Mouse (Mus musculus): ENCODE measurements around the gene Grm7. TPM values are rescaled to one million over a fixed set of nuclear protein-coding genes. Genes with fewer than 3 reads are reported as not detected.

Gene Grm7
- total RNA-seq, 1 experiment = not detected

GRCm38 (mm10) chr6:110714943-110715342, 69.6 kb downstream of the Grm7 start:
- H3K4me1 ChIP-seq (ENCODE audit: control insufficient read depth in 2 of 2, insufficient read depth in 2 of 2, low read length in 2 of 2, poor library complexity in 1 of 2) = no peaks in the 10 kb centered on the region
- H3K36me3 ChIP-seq (ENCODE audit: control insufficient read depth, insufficient read depth, low read length, poor library complexity, severe bottlenecking) = no peaks in the 10 kb centered on the region
- no peak overlapping the region for H3K4me3 ChIP-seq (ENCODE audit: insufficient read depth in 1 of 2, low read depth in 1 of 2, low read length in 2 of 2, poor library complexity in 1 of 2, severe bottlenecking in 1 of 2)
- DNase-seq (ENCODE audit: low read depth, low spot score) = no peak
- H3K9me3 ChIP-seq (ENCODE audit: control insufficient read depth, insufficient read depth, low read depth, low read length) = no peaks in the 10 kb centered on the region
- in situ Hi-C loops (cut with MboI; ENCODE audit: low sequenced_read_pairs in 2 of 2, unreplicated experiment in 2 of 2) = no loop called here
- no peak overlapping the region for H3K9ac ChIP-seq (ENCODE audit: insufficient read depth, low read depth, low read length, poor library complexity, severe bottlenecking)
- H3K27ac ChIP-seq (ENCODE audit: insufficient read depth, low read depth, low read length, poor library complexity, severe bottlenecking) = no peak overlapping the region
- TF ChIP-seq ZNF384 (IDR thresholded peaks at IDR 0.05; ENCODE audit: low read depth, low read length) = no peak
- no peak for TF ChIP-seq CHD2 (IDR thresholded peaks at IDR 0.05; ENCODE audit: low read depth, low read length)
- no peak for TF ChIP-seq HCFC1 (IDR thresholded peaks at IDR 0.05; ENCODE audit: borderline replicate concordance, insufficient read depth, low read length)
- no peak for TF ChIP-seq MAFK (IDR thresholded peaks at IDR 0.05; ENCODE audit: insufficient read depth, low read depth, low read length)
- no peak for TF ChIP-seq ZC3H11A (IDR thresholded peaks at IDR 0.05; ENCODE audit: borderline replicate concordance, low read depth, low read length)

GRCm38 (mm10) chr6:110723371-110723770, 78.0 kb downstream of the Grm7 start:
- no peak overlapping the region for H3K27ac ChIP-seq (ENCODE audit: insufficient read depth, low read depth, low read length, poor library complexity, severe bottlenecking)
- TF ChIP-seq HCFC1 (IDR thresholded peaks at IDR 0.05; ENCODE audit: borderline replicate concordance, insufficient read depth, low read length) (no peak), CHD2 (IDR thresholded peaks at IDR 0.05; ENCODE audit: low read depth, low read length) (no peak), MAFK (IDR thresholded peaks at IDR 0.05; ENCODE audit: insufficient read depth, low read depth, low read length) (no peak), ZNF384 (IDR thresholded peaks at IDR 0.05; ENCODE audit: low read depth, low read length) (no peak), ZC3H11A (IDR thresholded peaks at IDR 0.05; ENCODE audit: borderline replicate concordance, low read depth, low read length) (no peak)
- DNase-seq (ENCODE audit: low read depth, low spot score) = no peak
- H3K4me3 ChIP-seq (ENCODE audit: insufficient read depth in 1 of 2, low read depth in 1 of 2, low read length in 2 of 2, poor library complexity in 1 of 2, severe bottlenecking in 1 of 2) = no peak overlapping the region
- H3K9me3 ChIP-seq (ENCODE audit: control insufficient read depth, insufficient read depth, low read depth, low read length) = no peaks in the 10 kb centered on the region
- no peak overlapping the region for H3K9ac ChIP-seq (ENCODE audit: insufficient read depth, low read depth, low read length, poor library complexity, severe bottlenecking)
- in situ Hi-C loops (cut with MboI; ENCODE audit: low sequenced_read_pairs in 2 of 2, unreplicated experiment in 2 of 2) = no loop called here
- no peaks in the 10 kb centered on the region for H3K4me1 ChIP-seq (ENCODE audit: control insufficient read depth in 2 of 2, insufficient read depth in 2 of 2, low read length in 2 of 2, poor library complexity in 1 of 2)
- no peaks in the 10 kb centered on the region for H3K36me3 ChIP-seq (ENCODE audit: control insufficient read depth, insufficient read depth, low read length, poor library complexity, severe bottlenecking)

- Histone ChIP-seq H3K4me1 (ENCODE audit: control insufficient read depth in 2 of 2, insufficient read depth in 2 of 2, low read length in 2 of 2, poor library complexity in 1 of 2) (no peaks in the 10 kb centered on the region), H3K4me3 (ENCODE audit: insufficient read depth in 1 of 2, low read depth in 1 of 2, low read length in 2 of 2, poor library complexity in 1 of 2, severe bottlenecking in 1 of 2) (no peak overlapping the region), H3K27ac (ENCODE audit: insufficient read depth, low read depth, low read length, poor library complexity, severe bottlenecking) (no peak overlapping the region), H3K9ac (ENCODE audit: insufficient read depth, low read depth, low read length, poor library complexity, severe bottlenecking) (no peak overlapping the region), H3K36me3 (ENCODE audit: control insufficient read depth, insufficient read depth, low read length, poor library complexity, severe bottlenecking) (no peaks in the 10 kb centered on the region), H3K9me3 (ENCODE audit: control insufficient read depth, insufficient read depth, low read depth, low read length) (no peaks in the 10 kb centered on the region)
- no peak for DNase-seq (ENCODE audit: low read depth, low spot score)
- TF ChIP-seq ZC3H11A (IDR thresholded peaks at IDR 0.05; ENCODE audit: borderline replicate concordance, low read depth, low read length) (no peak), ZNF384 (IDR thresholded peaks at IDR 0.05; ENCODE audit: low read depth, low read length) (no peak), CHD2 (IDR thresholded peaks at IDR 0.05; ENCODE audit: low read depth, low read length) (no peak), MAFK (IDR thresholded peaks at IDR 0.05; ENCODE audit: insufficient read depth, low read depth, low read length) (no peak), HCFC1 (IDR thresholded peaks at IDR 0.05; ENCODE audit: borderline replicate concordance, insufficient read depth, low read length) (no peak)
- in situ Hi-C loops (cut with MboI; ENCODE audit: low sequenced_read_pairs in 2 of 2, unreplicated experiment in 2 of 2) = no loop called here
These were observed 88.5 kb downstream of the Grm7 start for GRCm38 (mm10) chr6:110733914-110734313.

- in situ Hi-C loops (cut with MboI; ENCODE audit: low sequenced_read_pairs in 2 of 2, unreplicated experiment in 2 of 2) = no loop called here
- no peak overlapping the region for H3K4me3 ChIP-seq (ENCODE audit: insufficient read depth in 1 of 2, low read depth in 1 of 2, low read length in 2 of 2, poor library complexity in 1 of 2, severe bottlenecking in 1 of 2)
- no peak overlapping the region for H3K27ac ChIP-seq (ENCODE audit: insufficient read depth, low read depth, low read length, poor library complexity, severe bottlenecking)
- TF ChIP-seq ZC3H11A (IDR thresholded peaks at IDR 0.05; ENCODE audit: borderline replicate concordance, low read depth, low read length) (no peak), HCFC1 (IDR thresholded peaks at IDR 0.05; ENCODE audit: borderline replicate concordance, insufficient read depth, low read length) (no peak), CHD2 (IDR thresholded peaks at IDR 0.05; ENCODE audit: low read depth, low read length) (no peak), MAFK (IDR thresholded peaks at IDR 0.05; ENCODE audit: insufficient read depth, low read depth, low read length) (no peak)
- H3K4me1 ChIP-seq (ENCODE audit: control insufficient read depth in 2 of 2, insufficient read depth in 2 of 2, low read length in 2 of 2, poor library complexity in 1 of 2) = no peaks in the 10 kb centered on the region
- no peak for DNase-seq (ENCODE audit: low read depth, low spot score)
- no peak overlapping the region for H3K9ac ChIP-seq (ENCODE audit: insufficient read depth, low read depth, low read length, poor library complexity, severe bottlenecking)
- no peaks in the 10 kb centered on the region for H3K36me3 ChIP-seq (ENCODE audit: control insufficient read depth, insufficient read depth, low read length, poor library complexity, severe bottlenecking)
- H3K9me3 ChIP-seq (ENCODE audit: control insufficient read depth, insufficient read depth, low read depth, low read length) = no peaks in the 10 kb centered on the region
These were observed 98.7 kb downstream of the Grm7 start for GRCm38 (mm10) chr6:110743981-110744670.
